Mouse (Mus musculus) liver, adult 2 months (tissue): ENCODE measurements around the gene Miip.

ENCODE experiments used
- CTCF ChIP-seq: fragments of 200-500 bp; IDR thresholded peaks from 2 replicates; pipeline ENCODE4 v1.5.1; 2011; ENCODE audit warnings: low read depth, low read length, control low read depth
- POLR2A ChIP-seq: fragments of 200-500 bp; IDR thresholded peaks from 2 replicates; pipeline ENCODE4 v1.6.1; 2011; ENCODE audit warnings: low read length, control low read depth; ENCODE audit not compliant: insufficient read depth; ENCODE audit errors: extremely low read depth

DNA sequence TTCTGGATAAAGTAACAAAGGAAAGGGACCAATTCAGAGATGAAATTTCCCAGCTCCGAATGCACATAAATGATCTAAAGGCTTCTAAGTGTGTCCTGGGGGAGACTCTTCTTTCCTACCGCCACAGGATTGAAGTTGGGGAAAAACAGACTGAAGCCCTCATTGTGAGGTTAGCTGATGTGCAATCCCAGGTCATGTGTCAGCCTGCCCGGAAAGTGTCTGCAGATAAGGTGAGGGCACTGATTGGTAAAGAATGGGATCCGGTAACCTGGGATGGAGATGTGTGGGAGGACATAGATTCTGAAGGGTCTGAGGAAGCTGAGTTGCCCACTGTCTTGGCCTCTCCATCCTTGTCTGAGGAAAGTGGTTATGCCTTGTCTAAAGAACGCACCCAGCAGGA lies 622 bp upstream of the Miip start:
- TF ChIP-seq POLR2A = no peak
- no peak for TF ChIP-seq CTCF
